Comparison of ENCODE assay signal across 9 mouse cellular contexts in the genomic region with DNA sequence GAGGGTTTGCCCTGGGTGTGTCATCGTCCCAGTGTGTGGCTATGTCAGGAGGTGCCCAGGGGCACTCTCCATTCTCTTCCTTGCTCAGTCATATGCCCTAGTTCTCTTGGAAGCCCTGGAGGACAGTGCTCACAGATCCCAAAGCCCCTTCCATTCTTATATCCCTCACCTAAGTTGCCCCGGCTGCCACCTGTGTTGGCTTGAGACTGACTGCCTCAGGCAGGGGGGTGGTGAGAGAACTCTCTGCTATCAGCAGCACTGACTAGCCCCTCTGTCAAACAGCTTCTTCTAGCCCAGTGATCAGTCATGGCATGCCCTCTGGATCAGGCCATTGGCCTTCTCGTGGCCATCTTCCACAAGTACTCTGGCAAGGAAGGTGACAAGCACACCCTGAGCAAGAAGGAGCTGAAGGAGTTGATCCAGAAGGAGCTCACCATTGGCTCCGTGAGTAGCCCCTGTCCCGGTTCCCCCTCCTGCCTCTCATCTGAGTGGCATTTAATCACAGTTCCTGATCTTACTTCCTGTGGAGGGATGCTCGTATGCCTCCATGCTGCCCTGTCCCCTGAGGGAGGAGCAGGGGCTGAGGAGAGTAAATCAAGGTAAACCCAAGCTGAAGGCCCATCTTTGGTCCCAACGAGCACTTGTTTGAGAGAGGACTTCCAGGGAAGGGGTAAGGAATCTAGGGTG. TPM values are rescaled to one million over a fixed set of nuclear protein-coding genes. Genes with fewer than 3 reads are reported as not detected.
DNase-seq lines count a peak whose midpoint lies in the region; TF ChIP-seq lines count a peak whose summit lies in the region.
"Had no signal": no experiment of that assay in that cellular context is flagged by ENCODE, and none has a peak within 500 bp of the region (broad histone marks: within the 10 kb centered on the region; RNA-seq: fewer than 3 reads in every experiment).

No protein-coding gene starts in this region.

- H3K27ac ChIP-seq in left cerebral cortex, adult 2 months = peak overlapping the region; percentile 47
- H3K27ac ChIP-seq in embryonic facial prominence, embryonic 10.5 days (replicated peaks) = no peak overlapping the region
- no peak overlapping the region for H3K27ac ChIP-seq in cerebellum, adult 2 months (ENCODE audit: insufficient read depth, low read length)

- WGBS in embryonic facial prominence, embryonic 10.5 days = 50% methylated on average over 7 of the region's 7 CpGs
- 79% methylated on average over 7 of the region's 7 CpGs for WGBS in cerebellum, adult 2 months

- peaks cover 29% of the 10 kb centered on the region for H3K79me2 ChIP-seq in myocyte (ENCODE audit: control insufficient read depth, insufficient read depth)

- no peak for DNase-seq in left cerebral cortex, adult 2 months (ENCODE audit: extremely low spot score in 1 of 2, low spot score in 2 of 2)
- DNase-seq in left cerebral cortex, postnatal 4 days = no peak
- no peak for DNase-seq in embryonic facial prominence, embryonic 10.5 days (ENCODE audit: low spot score)
- DNase-seq in induced T-regulatory cell, adult 2 months (ENCODE audit: low read depth) = peak; percentile 53
- no peak for DNase-seq in left cerebral cortex, postnatal 10 days (ENCODE audit: extremely low spot score in 1 of 2, low spot score in 2 of 2)
- DNase-seq in right cerebral cortex, postnatal 4 days = no peak
- no peak for DNase-seq in cerebellum, adult 2 months

- no peaks in the 10 kb centered on the region for H3K9me3 ChIP-seq in embryonic facial prominence, embryonic 10.5 days

- peak overlapping the region; percentile 30 for H3ac ChIP-seq in myocyte (ENCODE audit: control insufficient read depth, insufficient read length)

- H3K36me3 ChIP-seq in embryonic facial prominence, embryonic 10.5 days (replicated peaks) = no peaks in the 10 kb centered on the region
- peaks cover 45% of the 10 kb centered on the region for H3K36me3 ChIP-seq in myocyte (ENCODE audit: control insufficient read depth, insufficient read depth)

- TF ChIP-seq POLR2A in myocyte (IDR thresholded peaks at IDR 0.05; ENCODE audit: insufficient read length, low read depth) = peak; percentile 11
- no peak for TF ChIP-seq POLR2A in cerebellum, adult 2 months (IDR thresholded peaks at IDR 0.05; ENCODE audit: borderline replicate concordance, insufficient read depth, low read length)

- peaks cover 28% of the 10 kb centered on the region for H3K4me1 ChIP-seq in embryonic facial prominence, embryonic 10.5 days
- H3K4me1 ChIP-seq in cerebellum, adult 2 months (ENCODE audit: control insufficient read depth, insufficient read depth, low read length) = peaks cover 5% of the 10 kb centered on the region

- peak overlapping the region; percentile 90 for H3K4me2 ChIP-seq in myocyte (ENCODE audit: low read depth)

- peaks cover 11% of the 10 kb centered on the region for H3K27me3 ChIP-seq in embryonic facial prominence, embryonic 10.5 days (replicated peaks; ENCODE audit: low read depth, poor library complexity, severe bottlenecking)
- H3K27me3 ChIP-seq in myocyte (ENCODE audit: control insufficient read depth, insufficient read depth, insufficient read length) = no peaks in the 10 kb centered on the region
- 0 out of 2 replicates have a peak, but pooled peaks cover 2% of the 10 kb centered on the region for H3K27me3 ChIP-seq in cerebellum, adult 2 months (ENCODE audit: control insufficient read depth, insufficient read depth, low read length)

- H3K4me3 ChIP-seq in left cerebral cortex, adult 2 months = peak overlapping the region; percentile 48
- H3K4me3 ChIP-seq in embryonic facial prominence, embryonic 10.5 days = peak overlapping the region; percentile 59
- H3K4me3 ChIP-seq in myocyte = peak overlapping the region; percentile 99
- no peak overlapping the region for H3K4me3 ChIP-seq in cerebellum, adult 2 months (replicated peaks; ENCODE audit: insufficient read depth, low read depth, low read length)

- intact Hi-C loops in left cerebral cortex, adult 2 months (cut with DNase I) = loop anchor here (2.0 kb wide), 2 partner anchors 89 to 123 kb away; partner anchors contain the start of gene Snapin
- intact Hi-C loops in left cerebral cortex, postnatal 4 days (cut with DNase I) = no loop called here
- intact Hi-C loops in left cerebral cortex, postnatal 10 days (cut with DNase I) = no loop called here

- no peak for TF ChIP-seq CTCF in left cerebral cortex, adult 2 months (IDR thresholded peaks at IDR 0.05)
- TF ChIP-seq CTCF in cerebellum, adult 2 months (IDR thresholded peaks at IDR 0.05; ENCODE audit: borderline replicate concordance, insufficient read depth, low read depth, low read length) = no peak

TF ChIP-seq in myocyte, 11 proteins besides CTCF, POLR2A, EP300 and RAD21:
- no peak for TF ChIP-seq MAX (IDR thresholded peaks at IDR 0.05; ENCODE audit: low read depth)
- TF ChIP-seq MYOD1 (IDR thresholded peaks at IDR 0.05; ENCODE audit: control insufficient read depth in 1 of 3, insufficient read length in 2 of 3, low read depth in 2 of 3) = no peak
- no peak for TF ChIP-seq REST (IDR thresholded peaks at IDR 0.05; ENCODE audit: insufficient read depth, insufficient read length)
- no peak for TF ChIP-seq TCF3 (IDR thresholded peaks at IDR 0.05; ENCODE audit: insufficient read length, low read depth)
- no peak for TF ChIP-seq SRF (IDR thresholded peaks at IDR 0.05; ENCODE audit: control insufficient read depth, insufficient read length, low read depth)
- TF ChIP-seq TCF12 (IDR thresholded peaks at IDR 0.05; ENCODE audit: insufficient read depth, poor library complexity, severe bottlenecking) = no peak
- TF ChIP-seq POLR2AphosphoS2 (IDR thresholded peaks at IDR 0.05; ENCODE audit: insufficient read length, low read depth) = no peak
- no peak for TF ChIP-seq USF1 (IDR thresholded peaks at IDR 0.05; ENCODE audit: low read depth)
- TF ChIP-seq MYOG (IDR thresholded peaks at IDR 0.05; ENCODE audit: control insufficient read depth in 1 of 3, insufficient read depth in 1 of 3, insufficient read length in 2 of 3, low read depth in 2 of 3) = no peak
- no peak for TF ChIP-seq E2F4 (IDR thresholded peaks at IDR 0.05; ENCODE audit: insufficient read depth)
- no peak for TF ChIP-seq CEBPB (IDR thresholded peaks at IDR 0.05; ENCODE audit: insufficient read depth, poor library complexity, severe bottlenecking)

RNA-seq across cellular contexts. Expression of gene S100a6, which starts 0.9 kb away (rescaled TPM):
- 10 to 100 TPM; 28.8 to 31.0 TPM for total RNA-seq in left cerebral cortex, adult 2 months (2021)
- 10 to 100 TPM; 13.1 to 20.7 TPM for total RNA-seq in left cerebral cortex, postnatal 4 days (2021)
- polyA plus RNA-seq in embryonic facial prominence, embryonic 10.5 days (2016; fragmentation: Nextera tagmentation; extraction: Ambion mirVana) = 17.7 and 21.3 TPM in 2 replicates
- 2,472 TPM for polyA plus RNA-seq in myocyte (2012; fragmentation: generic; extraction: Trizol)
- total RNA-seq in left cerebral cortex, postnatal 10 days (2021) = 10 to 100 TPM; 24.2 to 31.1 TPM
- polyA plus RNA-seq in cerebellum, adult 2 months (2012; rRNA removed) = 32.0 and 36.0 TPM in 2 replicates

RNA-seq across cellular contexts. Expression of gene S100a5, which starts 5.3 kb away (rescaled TPM):
- total RNA-seq in left cerebral cortex, adult 2 months (2021) = not detected
- not detected for total RNA-seq in left cerebral cortex, postnatal 4 days (2021)
- polyA plus RNA-seq in embryonic facial prominence, embryonic 10.5 days (2016; fragmentation: Nextera tagmentation; extraction: Ambion mirVana) = not detected in 2 replicates
- polyA plus RNA-seq in myocyte (2012; fragmentation: generic; extraction: Trizol) = 0.19 TPM
- not detected for total RNA-seq in left cerebral cortex, postnatal 10 days (2021)
- polyA plus RNA-seq in cerebellum, adult 2 months (2012; rRNA removed) = not detected in 2 replicates
- polyA plus RNA-seq: inflammation-experienced regulatory T-cells, adult 6 months had no signal

RNA-seq across cellular contexts. Expression of gene S100a4, which starts 10.0 kb away (rescaled TPM):
- 1 to 10 TPM; 4.6 to 4.8 TPM for total RNA-seq in left cerebral cortex, adult 2 months (2021)
- total RNA-seq in left cerebral cortex, postnatal 4 days (2021) = 1 to 10 TPM; 3.3 to 6.2 TPM
- 1.1 TPM in 1 of 2 replicates, not detected in the other for polyA plus RNA-seq in embryonic facial prominence, embryonic 10.5 days (2016; fragmentation: Nextera tagmentation; extraction: Ambion mirVana)
- polyA plus RNA-seq in myocyte (2012; fragmentation: generic; extraction: Trizol) = 3,627 TPM
- total RNA-seq in left cerebral cortex, postnatal 10 days (2021) = 1 to 10 TPM; 7.1 to 8.1 TPM
- 2.7 and 4.1 TPM in 2 replicates for polyA plus RNA-seq in cerebellum, adult 2 months (2012; rRNA removed)

RNA-seq across cellular contexts. Expression of gene Gm42674, which starts 11.9 kb away (rescaled TPM):
- total RNA-seq in left cerebral cortex, adult 2 months (2021) = not detected
- total RNA-seq in left cerebral cortex, postnatal 4 days (2021) = not detected
- not detected in 2 replicates for polyA plus RNA-seq in embryonic facial prominence, embryonic 10.5 days (2016; fragmentation: Nextera tagmentation; extraction: Ambion mirVana)
- 0.89 TPM for polyA plus RNA-seq in myocyte (2012; fragmentation: generic; extraction: Trizol)
- total RNA-seq in left cerebral cortex, postnatal 10 days (2021) = not detected
- not detected in 2 replicates for polyA plus RNA-seq in cerebellum, adult 2 months (2012; rRNA removed)
- polyA plus RNA-seq: inflammation-experienced regulatory T-cells, adult 6 months had no signal

RNA-seq across cellular contexts. Expression of gene S100a2, which starts 23.6 kb away (rescaled TPM):
- total RNA-seq in left cerebral cortex, adult 2 months (2021) = not detected
- total RNA-seq in left cerebral cortex, postnatal 4 days (2021) = not detected
- not detected in 2 replicates for polyA plus RNA-seq in embryonic facial prominence, embryonic 10.5 days (2016; fragmentation: Nextera tagmentation; extraction: Ambion mirVana)
- not detected for polyA plus RNA-seq in myocyte (2012; fragmentation: generic; extraction: Trizol)
- not detected for total RNA-seq in left cerebral cortex, postnatal 10 days (2021)
- polyA plus RNA-seq in cerebellum, adult 2 months (2012; rRNA removed) = not detected in 2 replicates
